Comparison of ENCODE assay signal across 8 mouse cellular contexts in genomic region chr15:99704881-99705280, GRCm38 (mm10). TPM values are rescaled to one million over a fixed set of nuclear protein-coding genes. Genes with fewer than 3 reads are reported as not detected.
DNase-seq lines count a peak whose midpoint lies in the region; ATAC-seq and TF ChIP-seq lines count a peak whose summit lies in the region.

No protein-coding gene starts in this region.

- H3K9me3 ChIP-seq in lung, postnatal 0 days (ENCODE audit: low read length), result no peaks in the 10 kb centered on the region
- H3K9me3 ChIP-seq in forebrain, embryonic 12.5 days, result no peaks in the 10 kb centered on the region
- H3K9me3 ChIP-seq in intestine, embryonic 14.5 days (ENCODE audit: control insufficient read depth, low read length), result no peaks in the 10 kb centered on the region
- H3K9me3 ChIP-seq in stomach, embryonic 16.5 days (replicated peaks; ENCODE audit: control insufficient read depth, low read length), result no peaks in the 10 kb centered on the region
- H3K9me3 ChIP-seq in liver, embryonic 12.5 days (replicated peaks), result no peaks in the 10 kb centered on the region

- WGBS in lung, postnatal 0 days, result 74% methylated on average over 7 of the region's 7 CpGs
- WGBS in forebrain, embryonic 12.5 days, result 33% methylated on average over 7 of the region's 7 CpGs
- 81% methylated on average over 7 of the region's 7 CpGs for WGBS in intestine, embryonic 14.5 days
- 80% methylated on average over 7 of the region's 7 CpGs for WGBS in stomach, embryonic 16.5 days
- 64% methylated on average over 7 of the region's 7 CpGs for WGBS in liver, embryonic 12.5 days (ENCODE audit: insufficient replicate concordance)

- peaks cover 19% of the 10 kb centered on the region for H3K36me3 ChIP-seq in lung, postnatal 0 days (ENCODE audit: insufficient read depth, low read length)
- peaks cover 59% of the 10 kb centered on the region for H3K36me3 ChIP-seq in forebrain, embryonic 12.5 days (replicated peaks)
- H3K36me3 ChIP-seq in intestine, embryonic 14.5 days (ENCODE audit: control insufficient read depth, insufficient read depth, low read length), result peaks cover 58% of the 10 kb centered on the region
- peaks cover 19% of the 10 kb centered on the region for H3K36me3 ChIP-seq in stomach, embryonic 16.5 days (ENCODE audit: control insufficient read depth, insufficient read depth, low read length)
- H3K36me3 ChIP-seq in liver, embryonic 12.5 days, result peaks cover 58% of the 10 kb centered on the region

- peaks cover 3% of the 10 kb centered on the region; the same call in 1 of the 2 replicates for H3K4me1 ChIP-seq in lung, postnatal 0 days (ENCODE audit: insufficient read depth, low read depth, low read length)
- H3K4me1 ChIP-seq in forebrain, embryonic 12.5 days, result peaks cover 24% of the 10 kb centered on the region
- peaks cover 15% of the 10 kb centered on the region for H3K4me1 ChIP-seq in intestine, embryonic 14.5 days (replicated peaks; ENCODE audit: control insufficient read depth, insufficient read depth, low read length)
- H3K4me1 ChIP-seq in stomach, embryonic 16.5 days (ENCODE audit: control insufficient read depth, insufficient read depth, low read length), result peaks cover 23% of the 10 kb centered on the region
- peaks cover 40% of the 10 kb centered on the region for H3K4me1 ChIP-seq in liver, embryonic 12.5 days

- no peaks in the 10 kb centered on the region for H3K27me3 ChIP-seq in lung, postnatal 0 days (replicated peaks; ENCODE audit: insufficient read depth, low read length)
- no peaks in the 10 kb centered on the region for H3K27me3 ChIP-seq in forebrain, embryonic 12.5 days
- H3K27me3 ChIP-seq in intestine, embryonic 14.5 days (replicated peaks; ENCODE audit: control insufficient read depth, insufficient read depth, low read length), result no peaks in the 10 kb centered on the region
- no peaks in the 10 kb centered on the region for H3K27me3 ChIP-seq in stomach, embryonic 16.5 days (ENCODE audit: control insufficient read depth, insufficient read depth, low read length)
- peaks cover 5% of the 10 kb centered on the region; the same call in 1 of the 2 replicates for H3K27me3 ChIP-seq in liver, embryonic 12.5 days (replicated peaks)

- intact Hi-C loops in left cerebral cortex, postnatal 36 days (cut with DNase I), result loop anchor here (5.0 kb wide), 1 partner anchor 67 kb away; the partner anchor contains the start of gene Cers5

- DNase-seq in lung, postnatal 0 days (ENCODE audit: low spot score), result no peak
- no peak for DNase-seq in lung, postnatal 36 days
- DNase-seq in intestine, embryonic 14.5 days (ENCODE audit: low spot score), result no peak
- DNase-seq in left cerebral cortex, postnatal 36 days (ENCODE audit: low spot score in 2 of 2), result no peak
- DNase-seq in thymus, postnatal 0 days (ENCODE audit: low spot score), result no peak

- TF ChIP-seq CTCF in lung, postnatal 0 days (IDR thresholded peaks at IDR 0.05), result no peak; the same call in 1 of the 2 replicates

- TF ChIP-seq EP300 in lung, postnatal 0 days (IDR thresholded peaks at IDR 0.05), result no peak

- ATAC-seq in lung, postnatal 0 days, result no peak
- ATAC-seq in forebrain, embryonic 12.5 days (ENCODE audit: low FRiP score), result no peak
- no peak for ATAC-seq in intestine, embryonic 14.5 days (replicated peaks; ENCODE audit: low FRiP score, low TSS enrichment, low read depth)
- ATAC-seq in stomach, embryonic 16.5 days (ENCODE audit: insufficient read depth, low FRiP score), result no peak
- ATAC-seq in liver, embryonic 12.5 days, result no peak

- H3K9ac ChIP-seq in lung, postnatal 0 days (replicated peaks; ENCODE audit: low read depth), result no peak overlapping the region
- H3K9ac ChIP-seq in forebrain, embryonic 12.5 days, result peak overlapping the region; percentile 61; the same call in 1 of the 2 replicates
- no peak overlapping the region for H3K9ac ChIP-seq in intestine, embryonic 14.5 days (ENCODE audit: low read length)
- H3K9ac ChIP-seq in stomach, embryonic 16.5 days (ENCODE audit: low read length), result no peak overlapping the region
- no peak overlapping the region for H3K9ac ChIP-seq in liver, embryonic 12.5 days

- H3K4me2 ChIP-seq in lung, postnatal 0 days (replicated peaks; ENCODE audit: low read depth, low read length), result no peak overlapping the region
- peak overlapping the region; percentile 88 for H3K4me2 ChIP-seq in forebrain, embryonic 12.5 days
- no peak overlapping the region for H3K4me2 ChIP-seq in intestine, embryonic 14.5 days (ENCODE audit: low read length)
- no peak overlapping the region for H3K4me2 ChIP-seq in stomach, embryonic 16.5 days (ENCODE audit: low read depth, low read length)
- H3K4me2 ChIP-seq in liver, embryonic 12.5 days, result no peak overlapping the region

- H3K4me3 ChIP-seq in lung, postnatal 0 days (ENCODE audit: low read depth, low read length), result no peak overlapping the region
- H3K4me3 ChIP-seq in forebrain, embryonic 12.5 days (replicated peaks), result peak overlapping the region; percentile 86; the same call in 1 of the 2 replicates
- no peak overlapping the region for H3K4me3 ChIP-seq in intestine, embryonic 14.5 days (ENCODE audit: low read depth, low read length)
- H3K4me3 ChIP-seq in stomach, embryonic 16.5 days (replicated peaks; ENCODE audit: low read length), result no peak overlapping the region
- no peak overlapping the region for H3K4me3 ChIP-seq in liver, embryonic 12.5 days

- peak overlapping the region; percentile 32; the same call in 1 of the 2 replicates for H3K27ac ChIP-seq in lung, postnatal 0 days (ENCODE audit: low read length)
- peak overlapping the region; percentile 95 for H3K27ac ChIP-seq in forebrain, embryonic 12.5 days
- peak overlapping the region; percentile 57; the same call in 1 of the 2 replicates for H3K27ac ChIP-seq in intestine, embryonic 14.5 days (ENCODE audit: low read depth)
- H3K27ac ChIP-seq in stomach, embryonic 16.5 days (ENCODE audit: low read length), result peak overlapping the region; percentile 56; the same call in 1 of the 2 replicates
- H3K27ac ChIP-seq in liver, embryonic 12.5 days, result no peak overlapping the region; the same call in 1 of the 2 replicates

RNA-seq across cellular contexts. Expression of gene Gm17349, which starts 0.4 kb away (rescaled TPM):
- 3.2 TPM in 1 of 2 replicates, not detected in the other for polyA plus RNA-seq in lung, postnatal 0 days (2015; fragmentation: Nextera tagmentation; extraction: Ambion mirVana)
- polyA plus RNA-seq in forebrain, embryonic 12.5 days (2016; fragmentation: Nextera tagmentation; extraction: Ambion mirVana), result not detected in 2 replicates
- not detected in 2 replicates for polyA plus RNA-seq in intestine, embryonic 14.5 days (2014; fragmentation: Nextera tagmentation; extraction: Ambion mirVana)
- not detected in 2 replicates for polyA plus RNA-seq in stomach, embryonic 16.5 days (2015; fragmentation: Nextera tagmentation; extraction: Ambion mirVana)
- total RNA-seq in left cerebral cortex, postnatal 36 days (2021), result 10 to 100 TPM in 1 of 2 experiments, 1 to 10 TPM in 1; 9.2 to 10.4 TPM
- not detected in 2 replicates for polyA plus RNA-seq in thymus, postnatal 0 days (2015; fragmentation: Nextera tagmentation; extraction: Ambion mirVana)
- polyA plus RNA-seq in liver, embryonic 12.5 days (2016; fragmentation: Nextera tagmentation; extraction: Ambion mirVana), result not detected in 2 replicates

RNA-seq across cellular contexts. Expression of gene Smarcd1, which starts 3.0 kb away (rescaled TPM):
- polyA plus RNA-seq in lung, postnatal 0 days (2015; fragmentation: Nextera tagmentation; extraction: Ambion mirVana), result 19.7 and 20.4 TPM in 2 replicates
- polyA plus RNA-seq in forebrain, embryonic 12.5 days (2016; fragmentation: Nextera tagmentation; extraction: Ambion mirVana), result 135 and 138 TPM in 2 replicates
- polyA plus RNA-seq in intestine, embryonic 14.5 days (2014; fragmentation: Nextera tagmentation; extraction: Ambion mirVana), result 39.0 and 42.3 TPM in 2 replicates
- 17.0 and 20.9 TPM in 2 replicates for polyA plus RNA-seq in stomach, embryonic 16.5 days (2015; fragmentation: Nextera tagmentation; extraction: Ambion mirVana)
- 100 to 1,000 TPM; 159 to 164 TPM for total RNA-seq in left cerebral cortex, postnatal 36 days (2021)
- 36.3 and 41.1 TPM in 2 replicates for polyA plus RNA-seq in thymus, postnatal 0 days (2015; fragmentation: Nextera tagmentation; extraction: Ambion mirVana)
- 12.2 and 12.6 TPM in 2 replicates for polyA plus RNA-seq in liver, embryonic 12.5 days (2016; fragmentation: Nextera tagmentation; extraction: Ambion mirVana)

RNA-seq across cellular contexts. Expression of gene Gpd1, which starts 12.4 kb away (rescaled TPM):
- polyA plus RNA-seq in lung, postnatal 0 days (2015; fragmentation: Nextera tagmentation; extraction: Ambion mirVana), result 10.0 and 13.2 TPM in 2 replicates
- 0.57 and 0.72 TPM in 2 replicates for polyA plus RNA-seq in forebrain, embryonic 12.5 days (2016; fragmentation: Nextera tagmentation; extraction: Ambion mirVana)
- polyA plus RNA-seq in intestine, embryonic 14.5 days (2014; fragmentation: Nextera tagmentation; extraction: Ambion mirVana), result 0.17 and 0.35 TPM in 2 replicates
- 7.4 and 9.2 TPM in 2 replicates for polyA plus RNA-seq in stomach, embryonic 16.5 days (2015; fragmentation: Nextera tagmentation; extraction: Ambion mirVana)
- 100 to 1,000 TPM in 1 of 2 experiments, 10 to 100 TPM in 1; 89.9 to 104 TPM for total RNA-seq in left cerebral cortex, postnatal 36 days (2021)
- polyA plus RNA-seq in thymus, postnatal 0 days (2015; fragmentation: Nextera tagmentation; extraction: Ambion mirVana), result 0.30 and 1.8 TPM in 2 replicates
- 7.5 and 8.0 TPM in 2 replicates for polyA plus RNA-seq in liver, embryonic 12.5 days (2016; fragmentation: Nextera tagmentation; extraction: Ambion mirVana)

RNA-seq across cellular contexts. Expression of gene Cox14, which starts 20.5 kb away (rescaled TPM):
- polyA plus RNA-seq in lung, postnatal 0 days (2015; fragmentation: Nextera tagmentation; extraction: Ambion mirVana), result 197 and 206 TPM in 2 replicates
- polyA plus RNA-seq in forebrain, embryonic 12.5 days (2016; fragmentation: Nextera tagmentation; extraction: Ambion mirVana), result 167 and 168 TPM in 2 replicates
- polyA plus RNA-seq in intestine, embryonic 14.5 days (2014; fragmentation: Nextera tagmentation; extraction: Ambion mirVana), result 190 and 206 TPM in 2 replicates
- 171 and 173 TPM in 2 replicates for polyA plus RNA-seq in stomach, embryonic 16.5 days (2015; fragmentation: Nextera tagmentation; extraction: Ambion mirVana)
- total RNA-seq in left cerebral cortex, postnatal 36 days (2021), result 100 to 1,000 TPM; 112 to 121 TPM
- 241 and 259 TPM in 2 replicates for polyA plus RNA-seq in thymus, postnatal 0 days (2015; fragmentation: Nextera tagmentation; extraction: Ambion mirVana)
- 98.3 and 98.4 TPM in 2 replicates for polyA plus RNA-seq in liver, embryonic 12.5 days (2016; fragmentation: Nextera tagmentation; extraction: Ambion mirVana)

RNA-seq across cellular contexts. Expression of gene Asic1, which starts 34.7 kb away (rescaled TPM):
- 1.3 TPM in 2 replicates for polyA plus RNA-seq in lung, postnatal 0 days (2015; fragmentation: Nextera tagmentation; extraction: Ambion mirVana)
- 14.7 and 18.2 TPM in 2 replicates for polyA plus RNA-seq in forebrain, embryonic 12.5 days (2016; fragmentation: Nextera tagmentation; extraction: Ambion mirVana)
- 1.3 and 1.7 TPM in 2 replicates for polyA plus RNA-seq in intestine, embryonic 14.5 days (2014; fragmentation: Nextera tagmentation; extraction: Ambion mirVana)
- polyA plus RNA-seq in stomach, embryonic 16.5 days (2015; fragmentation: Nextera tagmentation; extraction: Ambion mirVana), result 0.89 and 0.92 TPM in 2 replicates
- 10 to 100 TPM; 59.1 to 79.8 TPM for total RNA-seq in left cerebral cortex, postnatal 36 days (2021)
- polyA plus RNA-seq in thymus, postnatal 0 days (2015; fragmentation: Nextera tagmentation; extraction: Ambion mirVana), result 0.94 and 1.1 TPM in 2 replicates
- 1.8 and 2.0 TPM in 2 replicates for polyA plus RNA-seq in liver, embryonic 12.5 days (2016; fragmentation: Nextera tagmentation; extraction: Ambion mirVana)
